Mouse (Mus musculus) hindbrain, postnatal 0 days (tissue): ENCODE measurements around the gene Anpep. TPM values are rescaled to one million over a fixed set of nuclear protein-coding genes. Genes with fewer than 3 reads are reported as not detected.

ENCODE experiments used
- ATAC-seq: fragments of 200-750 bp; cut with Nextera tagmentation; 2 replicates; pipeline ENCODE4 v1.8.0; 2017; ENCODE audit warnings: mild to moderate bottlenecking, moderate TSS enrichment, moderate library complexity
- DNase-seq: peaks from one replicate; pipeline ENCODE4 v3.0.0-alpha.2; 2015; ENCODE audit warnings: low spot score
- H3K27ac ChIP-seq: fragments of 300-500 bp; sonication (generic); 2 replicates; pipeline ENCODE4 v1.5.1; 2014; ENCODE audit warnings: mild to moderate bottlenecking
- H3K27me3 ChIP-seq: fragments of 300-500 bp; sonication (generic); 2 replicates; pipeline ENCODE4 v1.6.1; 2014; ENCODE audit warnings: low read length, mixed read lengths; ENCODE audit not compliant: insufficient read depth
- H3K36me3 ChIP-seq: fragments of 300-500 bp; sonication (generic); 2 replicates; pipeline ENCODE4 v1.6.1; 2014; ENCODE audit warnings: low read length, mixed read lengths; ENCODE audit not compliant: insufficient read depth
- H3K4me1 ChIP-seq: fragments of 300-500 bp; sonication (generic); 2 replicates; pipeline ENCODE4 v1.6.1; 2014; ENCODE audit warnings: antibody characterized with exemption, low read length, mixed read lengths; ENCODE audit not compliant: insufficient read depth
- H3K4me2 ChIP-seq: fragments of 300-500 bp; sonication (generic); 2 replicates; pipeline ENCODE4 v1.6.1; 2014; ENCODE audit warnings: low read depth, mild to moderate bottlenecking, low read length, moderate library complexity, mixed read lengths
- H3K4me3 ChIP-seq: fragments of 300-500 bp; sonication (generic); 2 replicates; pipeline ENCODE4 v1.5.1; 2014; ENCODE audit warnings: low read length
- H3K9ac ChIP-seq: fragments of 300-500 bp; sonication (generic); replicated peaks from 2 replicates; pipeline ENCODE4 v1.6.1; 2014; ENCODE audit warnings: mild to moderate bottlenecking, low read length, moderate library complexity, mixed read lengths
- H3K9me3 ChIP-seq: fragments of 300-500 bp; sonication (generic); 2 replicates; pipeline ENCODE4 v1.6.1; 2016; ENCODE audit warnings: low read length, mixed read lengths
- CTCF ChIP-seq: IDR thresholded peaks from 2 replicates; pipeline ENCODE4 v1.5.1; 2016; ENCODE audit warnings: antibody characterized with exemption, control low read depth, low read depth
- WGBS: fragments of 180-500 bp; shearing (Covaris S2); extraction: QIAGEN DNeasy Blood & Tissue Kit; methylation state at CpG from one replicate; pipeline ENCODE4 v1.1.7; 2014; 5-methylcytosine and 5-hydroxymethylcytosine counted together
- polyA plus RNA-seq: library from polyadenylated mRNA; unstranded; fragments of >200 nt; fragmentation: Nextera tagmentation; extraction: Ambion mirVana; gene quantifications from 2 replicates; pipeline ENCODE4 v1.2.1, GENCODE M21; 2015
- total RNA-seq: library from RNA; depleted of rRNA; stranded (reverse); fragments of >200 nt; gene quantifications from 2 replicates; pipeline ENCODE4 v1.2.3, GENCODE M21; 2014

Gene Anpep
- total and polyA plus RNA-seq, 2 experiments from 2014 or later: 3.7 to 4.1 TPM

DNA sequence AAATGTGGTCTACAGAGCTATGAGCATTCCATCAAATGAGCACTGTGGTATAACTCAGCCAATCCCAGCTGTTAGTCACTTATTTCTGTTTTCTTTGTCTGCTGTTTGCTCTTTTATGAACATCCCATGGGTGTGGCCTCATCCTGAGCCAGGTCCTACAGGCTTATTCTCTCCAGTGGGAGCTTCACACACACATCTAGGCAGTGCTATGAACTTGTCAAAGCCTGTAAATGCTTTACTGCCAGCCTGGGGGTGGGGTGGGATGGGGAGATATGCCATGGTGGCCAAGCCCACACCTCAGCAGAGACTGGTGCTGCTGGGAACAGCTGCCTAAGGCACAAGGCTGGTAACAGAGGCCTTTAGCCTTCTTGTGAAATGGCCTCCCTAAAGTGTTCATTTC lies 27.9 kb downstream of the Anpep start:
- ATAC-seq (no peak), DNase-seq (no peak)
- Histone ChIP-seq H3K4me3 (no peak overlapping the region), H3K27ac (no peak overlapping the region), H3K9ac (no peak overlapping the region), H3K36me3 (no peaks in the 10 kb centered on the region), H3K4me2 (no peak overlapping the region), H3K9me3 (no peaks in the 10 kb centered on the region), H3K4me1 (no peaks in the 10 kb centered on the region), H3K27me3 (no peaks in the 10 kb centered on the region)
- no peak for TF ChIP-seq CTCF

DNA sequence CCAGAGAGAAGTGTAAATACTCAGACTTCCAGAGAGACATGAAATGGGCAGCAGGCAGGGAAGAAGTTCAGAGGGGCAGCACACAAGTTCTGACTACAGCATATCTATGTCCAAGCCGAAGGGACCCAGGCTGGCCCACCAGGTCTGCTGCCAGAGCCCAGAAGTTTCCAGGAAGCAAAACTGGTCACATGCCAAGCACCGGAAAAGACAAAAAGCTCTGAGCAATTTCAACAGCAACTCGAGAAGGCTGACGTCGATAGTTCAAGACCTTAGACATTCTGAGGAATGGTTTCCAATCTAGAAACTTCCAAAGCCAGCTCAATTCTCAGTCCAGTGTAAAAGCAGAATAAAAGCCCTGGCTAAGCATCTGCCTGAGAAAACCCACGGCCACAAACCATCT lies 29.3 kb downstream of the Anpep start:
- DNase-seq (peak; percentile 23), ATAC-seq (no peak)
- H3K4me2 ChIP-seq: no peak overlapping the region
- TF ChIP-seq CTCF: no peak
- H3K27ac ChIP-seq: peak overlapping the region; percentile 8; the same call in 1 of the 2 replicates
- no peak overlapping the region for H3K4me3 ChIP-seq
- 56% methylated on average over 6 of the region's 6 CpGs for WGBS
- H3K27me3 ChIP-seq: no peaks in the 10 kb centered on the region
- H3K36me3 ChIP-seq: no peaks in the 10 kb centered on the region
- H3K9me3 ChIP-seq: no peaks in the 10 kb centered on the region
- H3K9ac ChIP-seq: no peak overlapping the region
- H3K4me1 ChIP-seq: no peaks in the 10 kb centered on the region

DNA sequence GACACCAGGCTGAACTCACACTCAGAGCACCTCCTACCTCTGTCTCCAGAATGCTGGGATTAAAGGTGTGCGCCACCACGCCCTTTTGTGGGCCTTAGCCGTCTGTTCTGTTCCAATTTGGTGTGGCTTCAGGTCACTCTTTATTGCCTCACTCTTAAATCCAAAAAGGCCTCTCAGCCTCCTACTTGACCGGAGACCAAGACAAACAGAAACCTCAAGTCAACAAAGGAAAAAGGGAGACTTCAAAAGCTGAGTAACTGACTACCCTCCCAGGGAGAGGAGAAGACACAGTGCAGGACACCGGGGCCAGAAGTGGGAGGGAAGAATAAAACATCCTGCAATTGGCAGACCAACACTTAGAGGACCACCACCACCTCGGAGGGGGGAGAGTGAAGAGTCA lies 29.7 kb downstream of the Anpep start:
- Histone ChIP-seq H3K4me2 (no peak overlapping the region), H3K9ac (no peak overlapping the region), H3K27me3 (no peaks in the 10 kb centered on the region), H3K36me3 (no peaks in the 10 kb centered on the region), H3K9me3 (no peaks in the 10 kb centered on the region), H3K27ac (no peak overlapping the region), H3K4me3 (no peak overlapping the region), H3K4me1 (no peaks in the 10 kb centered on the region)
- 78% methylated on average over 6 of the region's 6 CpGs for WGBS
- TF ChIP-seq CTCF: no peak
- DNase-seq (no peak), ATAC-seq (no peak)

DNA sequence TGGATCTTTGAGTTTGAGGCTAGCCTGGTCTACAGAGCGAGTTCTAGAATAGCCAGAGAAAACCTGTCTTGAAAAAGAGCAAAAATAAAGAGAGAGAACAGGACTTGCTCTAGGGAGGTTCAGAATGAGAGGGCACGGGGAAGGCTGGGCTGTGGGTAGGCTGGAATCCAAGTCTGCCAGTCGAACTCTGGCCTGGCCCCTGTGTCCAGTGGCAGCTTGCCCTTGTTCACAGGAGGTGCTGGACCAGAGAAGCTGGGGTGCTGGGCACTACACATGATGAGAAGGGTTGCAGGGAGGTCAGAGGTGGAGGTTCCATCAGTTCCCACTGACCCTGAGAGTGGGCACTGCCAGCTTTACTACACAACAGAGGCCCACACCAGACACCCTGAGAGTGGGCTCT lies 32.5 kb downstream of the Anpep start:
- Histone ChIP-seq H3K4me3 (no peak overlapping the region), H3K36me3 (no peaks in the 10 kb centered on the region), H3K4me2 (no peak overlapping the region), H3K9me3 (no peaks in the 10 kb centered on the region), H3K27ac (no peak overlapping the region), H3K9ac (no peak overlapping the region), H3K27me3 (no peaks in the 10 kb centered on the region), H3K4me1 (no peaks in the 10 kb centered on the region)
- TF ChIP-seq CTCF: no peak
- DNase-seq (no peak), ATAC-seq (no peak)
- WGBS: 76% methylated on average over 3 of the region's 3 CpGs

GRCm38 (mm10) chr7:79822092-79822695 lies 38.7 kb downstream of the Anpep start:
- no peak for DNase-seq
- Histone ChIP-seq H3K9ac (no peak overlapping the region), H3K9me3 (no peaks in the 10 kb centered on the region), H3K4me3 (no peak overlapping the region), H3K27me3 (no peaks in the 10 kb centered on the region), H3K36me3 (no peaks in the 10 kb centered on the region), H3K27ac (no peak overlapping the region), H3K4me2 (no peak overlapping the region), H3K4me1 (no peaks in the 10 kb centered on the region)
- no peak for ATAC-seq
- no peak for TF ChIP-seq CTCF
- WGBS: 86% methylated on average over 12 of the region's 12 CpGs

DNA sequence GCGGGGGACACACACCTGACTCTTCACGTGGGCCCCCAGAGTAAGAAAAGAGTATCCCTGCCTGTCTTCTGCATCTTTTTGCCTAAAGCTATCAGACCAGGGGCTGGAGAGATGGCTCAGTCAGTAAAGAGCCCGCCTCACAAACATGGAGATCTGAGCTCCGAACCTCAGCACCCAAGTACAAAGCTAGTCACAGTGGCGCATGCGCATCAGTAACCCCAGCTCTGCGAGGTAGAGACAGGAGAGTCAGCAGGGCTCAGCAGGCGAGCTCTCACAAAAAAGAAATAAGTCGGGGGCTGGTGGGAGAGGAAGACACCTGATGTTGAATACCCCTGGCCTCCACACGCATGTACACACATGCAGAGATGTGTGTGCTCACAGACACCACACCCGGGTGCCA lies 40.9 kb downstream of the Anpep start:
- no peaks in the 10 kb centered on the region for H3K4me1 ChIP-seq
- DNase-seq (no peak), ATAC-seq (no peak)
- no peak overlapping the region for H3K4me3 ChIP-seq
- H3K4me2 ChIP-seq: no peak overlapping the region
- no peak for TF ChIP-seq CTCF
- 52% methylated on average over 11 of the region's 11 CpGs for WGBS
- H3K27me3 ChIP-seq: no peaks in the 10 kb centered on the region
- no peak overlapping the region for H3K9ac ChIP-seq
- H3K36me3 ChIP-seq: no peaks in the 10 kb centered on the region
- no peak overlapping the region for H3K27ac ChIP-seq
- no peaks in the 10 kb centered on the region for H3K9me3 ChIP-seq

DNA sequence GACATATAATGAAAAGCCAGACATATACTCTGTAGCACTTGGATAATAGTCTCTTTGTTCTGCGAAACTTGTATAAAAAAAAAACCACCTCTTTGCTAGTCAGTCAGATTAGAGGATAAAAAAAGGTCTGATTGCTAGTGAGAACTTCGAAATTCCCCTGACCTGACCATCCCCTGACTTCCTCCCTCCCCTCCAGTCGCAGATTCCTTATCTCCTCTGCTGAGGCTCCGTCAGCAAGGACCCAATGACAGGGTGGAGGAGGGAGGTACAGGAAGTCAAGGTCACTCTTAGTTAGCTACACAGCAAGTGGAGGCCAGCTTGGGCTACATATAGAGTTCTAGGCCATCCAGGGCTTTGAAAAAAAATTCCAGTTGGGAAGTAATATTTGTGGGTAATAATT lies 41.3 kb downstream of the Anpep start:
- no peaks in the 10 kb centered on the region for H3K4me1 ChIP-seq
- H3K27me3 ChIP-seq: no peaks in the 10 kb centered on the region
- 45% methylated on average over 4 of the region's 4 CpGs for whole genome bisulfite sequencing

More for the DNA sequence above, 41.3 kb downstream of the Anpep start:
- Histone ChIP-seq H3K4me2 (no peak overlapping the region), H3K9me3 (no peaks in the 10 kb centered on the region), H3K36me3 (no peaks in the 10 kb centered on the region), H3K4me3 (no peak overlapping the region), H3K27ac (no peak overlapping the region), H3K9ac (no peak overlapping the region)
- DNase-seq (no peak), ATAC-seq (no peak)
- TF ChIP-seq CTCF: no peak
